Comparison of ENCODE assay signal across 19 mouse cellular contexts in the genomic region with DNA sequence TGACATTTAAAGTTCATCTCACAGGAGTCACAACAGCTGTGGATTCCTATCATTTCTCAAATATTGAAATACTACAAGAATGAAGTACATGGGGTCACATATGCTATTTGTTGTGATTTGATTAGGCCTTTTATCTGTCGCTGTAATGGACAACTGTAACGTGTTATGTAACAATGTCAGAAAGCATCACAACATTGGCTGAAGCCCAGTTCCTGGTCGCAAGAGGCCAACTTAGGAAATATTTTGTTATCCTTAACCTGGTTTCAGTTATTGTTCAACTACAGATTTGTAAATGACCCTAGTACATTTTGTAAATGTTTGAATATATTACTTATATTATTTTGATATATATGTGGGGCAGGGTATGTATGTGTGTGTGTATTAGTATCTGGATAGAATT.
DNase-seq lines count a peak whose midpoint lies in the region; ATAC-seq and TF ChIP-seq lines count a peak whose summit lies in the region.
"Had no signal": no experiment of that assay in that cellular context is flagged by ENCODE, and none has a peak within 500 bp of the region (broad histone marks: within the 10 kb centered on the region; RNA-seq: fewer than 3 reads in every experiment).

No protein-coding gene starts in this region.

- H3K9me3 ChIP-seq in kidney, postnatal 0 days (replicated peaks; ENCODE audit: low read length), result no peaks in the 10 kb centered on the region
- H3K9me3 ChIP-seq in stomach, postnatal 0 days (ENCODE audit: control insufficient read depth, low read length), result no peaks in the 10 kb centered on the region
- H3K9me3 ChIP-seq: embryonic facial prominence, embryonic 15.5 days; forebrain, embryonic 10.5 days; heart, embryonic 13.5 days had no signal

- no peak for ATAC-seq in kidney, postnatal 0 days (replicated peaks; ENCODE audit: low FRiP score, low read depth)
- no peak for ATAC-seq in stomach, postnatal 0 days (ENCODE audit: low FRiP score, low TSS enrichment)
- ATAC-seq: forebrain, embryonic 14.5 days had no signal

- 76% methylated on average over 3 of the region's 3 CpGs for WGBS in kidney, postnatal 0 days
- WGBS in lung, adult 2 months, result 65% methylated on average over 3 of the region's 3 CpGs
- 84% methylated on average over 3 of the region's 3 CpGs for WGBS in stomach, postnatal 0 days

- TF ChIP-seq CTCF in kidney, postnatal 0 days (IDR thresholded peaks at IDR 0.05; ENCODE audit: low read depth), result no peak
- TF ChIP-seq CTCF in lung, adult 2 months (IDR thresholded peaks at IDR 0.05; ENCODE audit: insufficient read depth, low read length), result no peak
- no peak for TF ChIP-seq CTCF in stomach, postnatal 0 days (IDR thresholded peaks at IDR 0.05; ENCODE audit: low read depth)

- H3K4me1 ChIP-seq in kidney, postnatal 0 days (replicated peaks; ENCODE audit: insufficient read depth, low read length), result no peaks in the 10 kb centered on the region
- no peaks in the 10 kb centered on the region for H3K4me1 ChIP-seq in lung, adult 2 months (ENCODE audit: control insufficient read depth, insufficient read depth, low read length)
- H3K4me1 ChIP-seq in stomach, postnatal 0 days (replicated peaks; ENCODE audit: control insufficient read depth, insufficient read depth), result no peaks in the 10 kb centered on the region
- H3K4me1 ChIP-seq: embryonic facial prominence, embryonic 15.5 days; forebrain, embryonic 10.5 days; heart, embryonic 13.5 days had no signal

- no peaks in the 10 kb centered on the region for H3K27me3 ChIP-seq in kidney, postnatal 0 days (ENCODE audit: insufficient read depth, low read length)
- no peaks in the 10 kb centered on the region for H3K27me3 ChIP-seq in stomach, postnatal 0 days (ENCODE audit: control insufficient read depth, insufficient read depth, low read length)
- H3K27me3 ChIP-seq: embryonic facial prominence, embryonic 15.5 days; heart, embryonic 13.5 days had no signal

- no peak for TF ChIP-seq EP300 in stomach, postnatal 0 days (optimal IDR thresholded peaks at IDR 0.05)

- peak; percentile 29 for DNase-seq in adrenal gland, postnatal 14 days
- no peak for DNase-seq in adrenal gland, adult 18-20 months (ENCODE audit: low spot score in 2 of 2)
- DNase-seq in kidney, postnatal 0 days (ENCODE audit: low spot score), result peak; percentile 39
- DNase-seq in kidney, adult 11 months, result no peak
- peak; percentile 14 for DNase-seq in lung, postnatal 14 days
- DNase-seq in lung, adult 2 months, result no peak
- no peak for DNase-seq in stomach, postnatal 0 days (ENCODE audit: low spot score)
- DNase-seq: cerebellum, adult 11 months; cerebellum, adult 8-10 months; cerebellum, postnatal 14 days; embryo, embryonic 11 days; gastrocnemius, postnatal 36 days; heart, adult 11 months; heart, postnatal 36 days had no signal

- no peak overlapping the region for H3K4me2 ChIP-seq in kidney, postnatal 0 days (ENCODE audit: low read length)
- no peak overlapping the region for H3K4me2 ChIP-seq in stomach, postnatal 0 days (replicated peaks; ENCODE audit: low read depth)
- H3K4me2 ChIP-seq: embryonic facial prominence, embryonic 15.5 days; heart, embryonic 13.5 days had no signal

- TF ChIP-seq POLR2A in lung, adult 2 months (IDR thresholded peaks at IDR 0.05; ENCODE audit: borderline replicate concordance, extremely low read depth, low read depth, low read length), result no peak

- no peaks in the 10 kb centered on the region for H3K36me3 ChIP-seq in kidney, postnatal 0 days (ENCODE audit: insufficient read depth, low read length)
- H3K36me3 ChIP-seq in stomach, postnatal 0 days (ENCODE audit: control insufficient read depth, insufficient read depth, low read length), result no peaks in the 10 kb centered on the region
- H3K36me3 ChIP-seq: embryonic facial prominence, embryonic 15.5 days; forebrain, embryonic 10.5 days; heart, embryonic 13.5 days had no signal

- no peak overlapping the region for H3K27ac ChIP-seq in kidney, postnatal 0 days
- no peak overlapping the region for H3K27ac ChIP-seq in stomach, postnatal 0 days (replicated peaks)
- H3K27ac ChIP-seq: embryonic facial prominence, embryonic 15.5 days; forebrain, embryonic 10.5 days; heart, embryonic 13.5 days had no signal

- no peak overlapping the region for H3K9ac ChIP-seq in kidney, postnatal 0 days (ENCODE audit: low read depth, low read length)
- H3K9ac ChIP-seq in stomach, postnatal 0 days (ENCODE audit: low read length), result no peak overlapping the region
- H3K9ac ChIP-seq: embryonic facial prominence, embryonic 15.5 days; heart, embryonic 13.5 days had no signal

- no peak overlapping the region for H3K4me3 ChIP-seq in kidney, postnatal 0 days (replicated peaks; ENCODE audit: low read depth, low read length)
- H3K4me3 ChIP-seq in lung, adult 2 months (replicated peaks; ENCODE audit: extremely low read depth, low read depth, low read length), result no peak overlapping the region
- H3K4me3 ChIP-seq in stomach, postnatal 0 days (ENCODE audit: low read depth, low read length), result no peak overlapping the region
- H3K4me3 ChIP-seq: embryonic facial prominence, embryonic 15.5 days; erythroblast, embryonic 14.5 days; forebrain, embryonic 10.5 days; heart, embryonic 13.5 days had no signal

Comparison
In these comparisons a context has a peak if more than half of its experiments do, and no peak if none do; other contexts are left out.
1. DNase-seq: peak in adrenal gland, postnatal 14 days (single experiment), kidney, postnatal 0 days (single experiment) and lung, postnatal 14 days (single experiment); none in adrenal gland, adult 18-20 months (0 of 2), kidney, adult 11 months (single experiment), lung, adult 2 months (single experiment) and stomach, postnatal 0 days (single experiment).